Mouse (Mus musculus): Measurements from ENCODE around the gene Rtkn.

- TF ChIP-seq CTCF (IDR thresholded peaks at IDR 0.05; ENCODE audit: extremely low read depth, insufficient read depth, low read length) (no peak), POLR2A (IDR thresholded peaks at IDR 0.05; ENCODE audit: extremely low read depth, insufficient read depth, low read length) (no peak)
Observed at GRCm38 (mm10) chr6:83117616-83118015, 17.6 kb upstream of the Rtkn start.

Measured in cortical plate, adult 2 months (tissue).